Mouse (Mus musculus) lung, adult 2 months (tissue): Measurements from ENCODE around the gene Kcna2.

Source experiments
- CTCF ChIP-seq: fragments of 200-500 bp; IDR thresholded peaks from 2 replicates; pipeline ENCODE4 v1.5.1; 2011; ENCODE audit warnings: mild to moderate bottlenecking, low read length, control low read depth; ENCODE audit not compliant: insufficient read depth
- POLR2A ChIP-seq: fragments of 200-500 bp; IDR thresholded peaks from 2 replicates; pipeline ENCODE4 v1.6.1; 2011; ENCODE audit warnings: low read depth, mild to moderate bottlenecking, control low read depth, low read length, borderline replicate concordance; ENCODE audit errors: extremely low read depth

DNA sequence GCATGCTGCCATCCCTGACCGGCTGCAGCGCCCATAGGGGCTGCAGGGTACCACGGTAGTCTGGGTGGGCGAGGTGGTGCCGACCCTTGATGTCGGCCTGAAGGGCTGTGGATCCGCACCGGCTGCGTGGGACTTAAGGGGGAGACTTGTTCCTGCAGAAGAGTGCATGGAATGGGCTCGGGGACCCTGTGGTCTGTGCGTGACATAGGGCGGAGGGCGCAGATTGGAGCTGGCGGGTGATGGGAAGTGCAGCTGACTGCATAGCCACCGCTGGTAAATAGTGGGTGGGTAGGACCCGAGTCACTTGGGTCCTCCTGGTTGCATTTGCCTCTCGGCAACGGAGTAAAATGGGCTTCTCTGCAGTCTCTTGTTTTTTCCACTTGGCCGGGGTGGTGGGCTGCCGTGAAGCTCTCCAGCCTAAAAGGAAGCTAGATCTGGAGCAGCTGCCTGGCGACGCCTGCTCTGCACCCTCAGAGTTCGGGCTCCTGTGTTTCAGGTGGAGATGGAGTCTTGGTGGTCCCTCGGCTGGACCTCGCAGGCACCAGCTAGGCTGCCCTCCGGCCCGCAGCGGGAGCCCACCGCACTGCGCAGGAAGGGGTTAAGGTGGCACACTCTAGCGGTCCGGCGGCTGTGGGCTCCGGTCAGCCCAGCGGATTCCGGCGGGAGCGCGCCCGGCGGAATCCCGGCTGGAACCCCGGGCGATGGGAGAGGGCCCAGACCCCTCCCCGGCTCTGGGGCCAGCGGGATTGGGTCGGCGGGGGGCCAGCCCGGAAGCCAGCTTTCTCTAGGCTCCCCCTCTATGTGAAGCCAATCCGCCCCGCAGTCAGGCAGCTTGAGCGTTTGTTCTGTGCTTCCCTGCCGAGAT lies 1.1 kb downstream of the Kcna2 start:
- TF ChIP-seq POLR2A = no peak
- no peak for TF ChIP-seq CTCF
